Mouse (Mus musculus) MEL (cell line): ENCODE results near the gene Lmnb2. TPM values are rescaled to one million over a fixed set of nuclear protein-coding genes. Genes with fewer than 3 reads are reported as not detected.

Experiments
- DNase-seq: peaks from one replicate; pipeline ENCODE4 v3.0.0; 2011; ENCODE audit warnings: low read depth, low spot score
- H3K27ac ChIP-seq: 2 replicates; pipeline ENCODE4 v1.5.1; 2012; ENCODE audit warnings: low read depth, mild to moderate bottlenecking, control low read depth, low read length, moderate library complexity; ENCODE audit not compliant: control insufficient read depth
- H3K27me3 ChIP-seq, 2 experiments: fragments of 150-350 bp in 1 of 2; sonication (generic) in 1 of 2; 2 replicates each; pipeline ENCODE4 v1.6.1; 2012; ENCODE audit warnings: low read length in 2 of 2, mild to moderate bottlenecking in 2 of 2, improper control_type of control experiment in 1 of 2, moderate library complexity in 1 of 2; ENCODE audit not compliant: insufficient read depth in 2 of 2, control insufficient read depth in 1 of 2
- H3K36me3 ChIP-seq, 2 experiments: 2 replicates each; pipeline ENCODE4 v1.6.1; 2012 to 2014; ENCODE audit warnings: low read length in 2 of 2, improper control_type of control experiment in 1 of 2, inconsistent platforms in 1 of 2, mild to moderate bottlenecking in 1 of 2; ENCODE audit not compliant: insufficient read depth in 2 of 2, control insufficient read depth in 1 of 2
- H3K4me1 ChIP-seq, 2 experiments: fragments of 150-350 bp in 1 of 2; sonication (generic) in 1 of 2; 2 replicates each; pipeline ENCODE4 v1.6.1; 2012; ENCODE audit warnings: low read length in 2 of 2, improper control_type of control experiment in 1 of 2, mild to moderate bottlenecking in 1 of 2; ENCODE audit not compliant: insufficient read depth in 2 of 2, control insufficient read depth in 1 of 2
- H3K4me3 ChIP-seq, 2 experiments: fragments of 150-350 bp in 1 of 2; sonication (generic) in 1 of 2; 2 replicates each; pipeline ENCODE4 v1.5.1; 2012; ENCODE audit warnings: low read depth in 2 of 2, low read length in 2 of 2, mild to moderate bottlenecking in 2 of 2, moderate library complexity in 2 of 2, control low read depth in 1 of 2, improper control_type of control experiment in 1 of 2; ENCODE audit not compliant: control insufficient read depth in 1 of 2, insufficient read depth in 1 of 2
- H3K79me2 ChIP-seq: 2 replicates; pipeline ENCODE4 v1.6.1; 2012; ENCODE audit warnings: mild to moderate bottlenecking, low read length, moderate library complexity; ENCODE audit not compliant: control insufficient read depth, poor library complexity, insufficient read depth
- H3K9ac ChIP-seq: 2 replicates; pipeline ENCODE4 v1.6.1; 2012; ENCODE audit warnings: low read depth, mild to moderate bottlenecking, control low read depth, low read length, moderate library complexity; ENCODE audit not compliant: control insufficient read depth, poor library complexity, severe bottlenecking
- H3K9me3 ChIP-seq: fragments of 150-350 bp; sonication (generic); replicated peaks from 2 replicates; pipeline ENCODE4 v1.6.1; 2012; ENCODE audit warnings: mild to moderate bottlenecking, low read length, improper control_type of control experiment, moderate library complexity; ENCODE audit not compliant: insufficient read depth
- CHD1 ChIP-seq: IDR thresholded peaks from 2 replicates; pipeline ENCODE4 v1.6.1; 2012; ENCODE audit warnings: low read depth, mild to moderate bottlenecking, inconsistent platforms, low read length, improper control_type of control experiment
- CHD2 ChIP-seq: IDR thresholded peaks from 2 replicates; pipeline ENCODE4 v1.6.1; 2011; ENCODE audit warnings: low read length, improper control_type of control experiment
- E2F4 ChIP-seq: IDR thresholded peaks from 2 replicates; pipeline ENCODE4 v1.6.1; 2011; ENCODE audit warnings: low read depth, low read length, improper control_type of control experiment, borderline replicate concordance
- ELF1 ChIP-seq: IDR thresholded peaks from 2 replicates; pipeline ENCODE4 v1.6.1; 2014; ENCODE audit warnings: low read depth, mild to moderate bottlenecking, inconsistent platforms, low read length, improper control_type of control experiment, moderate library complexity
- ETS1 ChIP-seq: IDR thresholded peaks from 2 replicates; pipeline ENCODE4 v1.6.1; 2012; ENCODE audit warnings: low read depth, mild to moderate bottlenecking, inconsistent platforms, low read length, improper control_type of control experiment, moderate library complexity
- GABPA ChIP-seq: IDR thresholded peaks from 2 replicates; pipeline ENCODE4 v1.6.1; 2012; ENCODE audit warnings: low read depth, mild to moderate bottlenecking, inconsistent platforms, low read length, improper control_type of control experiment, moderate library complexity
- GATA1 ChIP-seq: IDR thresholded peaks from 2 replicates; pipeline ENCODE4 v1.6.1; 2011; ENCODE audit warnings: low read depth, low read length, improper control_type of control experiment
- HCFC1 ChIP-seq: IDR thresholded peaks from 2 replicates; pipeline ENCODE4 v1.6.1; 2012; ENCODE audit warnings: low read depth, mild to moderate bottlenecking, inconsistent platforms, low read length, improper control_type of control experiment, moderate library complexity
- JUND ChIP-seq: IDR thresholded peaks from 2 replicates; pipeline ENCODE4 v1.6.1; 2011; ENCODE audit warnings: low read depth, mild to moderate bottlenecking, improper control_type of control experiment, low read length
- KAT2A ChIP-seq: conservative IDR thresholded peaks from 2 replicates; pipeline ENCODE4 v1.6.1; 2012; ENCODE audit warnings: low read depth, low read length, improper control_type of control experiment, inconsistent platforms
- MAFK ChIP-seq: IDR thresholded peaks from 2 replicates; pipeline ENCODE4 v1.6.1; 2011; ENCODE audit warnings: low read depth, mild to moderate bottlenecking, low read length, improper control_type of control experiment, borderline replicate concordance
- MAZ ChIP-seq: IDR thresholded peaks from 2 replicates; pipeline ENCODE4 v1.6.1; 2012; ENCODE audit warnings: low read depth, mild to moderate bottlenecking, inconsistent platforms, low read length, improper control_type of control experiment
- MEF2A ChIP-seq: IDR thresholded peaks from 2 replicates; pipeline ENCODE4 v1.6.1; 2014; ENCODE audit warnings: low read depth, mild to moderate bottlenecking, inconsistent platforms, low read length, improper control_type of control experiment; ENCODE audit not compliant: poor library complexity, insufficient replicate concordance, severe bottlenecking; ENCODE audit errors: extremely low read depth
- MYC ChIP-seq: IDR thresholded peaks from 2 replicates; pipeline ENCODE4 v1.6.1; 2011; ENCODE audit warnings: low read depth, mild to moderate bottlenecking, low read length, improper control_type of control experiment, moderate library complexity
- POLR2AphosphoS2 ChIP-seq: IDR thresholded peaks from 2 replicates; pipeline ENCODE4 v1.6.1; 2011; ENCODE audit warnings: low read length, improper control_type of control experiment
- POLR2AphosphoS5 ChIP-seq: IDR thresholded peaks from 2 replicates; pipeline ENCODE4 v1.6.1; 2012; ENCODE audit warnings: low read depth, borderline replicate concordance, mild to moderate bottlenecking, inconsistent platforms, low read length, moderate library complexity, mixed read lengths
- RAD21 ChIP-seq: IDR thresholded peaks from 2 replicates; pipeline ENCODE4 v1.6.1; 2011; ENCODE audit warnings: mild to moderate bottlenecking, low read depth, low read length, improper control_type of control experiment
- SIN3A ChIP-seq: IDR thresholded peaks from 2 replicates; pipeline ENCODE4 v1.6.1; 2012; ENCODE audit warnings: low read length, improper control_type of control experiment, inconsistent platforms
- SMC3 ChIP-seq: IDR thresholded peaks from 2 replicates; pipeline ENCODE4 v1.6.1; 2011; ENCODE audit warnings: low read depth, low read length, improper control_type of control experiment
- TAL1 ChIP-seq: IDR thresholded peaks from 2 replicates; pipeline ENCODE4 v1.6.1; 2012; ENCODE audit warnings: mild to moderate bottlenecking, inconsistent platforms, low read length, moderate library complexity, mixed read lengths
- TCF12 ChIP-seq: IDR thresholded peaks from 2 replicates; pipeline ENCODE4 v1.6.1; 2014; ENCODE audit warnings: low read depth, mild to moderate bottlenecking, inconsistent platforms, low read length, improper control_type of control experiment, moderate library complexity
- UBTF ChIP-seq: IDR thresholded peaks from 2 replicates; pipeline ENCODE4 v1.6.1; 2012; ENCODE audit warnings: low read depth, mild to moderate bottlenecking, inconsistent platforms, low read length, improper control_type of control experiment, moderate library complexity, borderline replicate concordance; ENCODE audit not compliant: insufficient read depth
- USF1 ChIP-seq: IDR thresholded peaks from 2 replicates; pipeline ENCODE4 v1.6.1; 2014; ENCODE audit warnings: low read depth, mild to moderate bottlenecking, inconsistent platforms, low read length, improper control_type of control experiment, moderate library complexity
- ZC3H11A ChIP-seq: IDR thresholded peaks from 2 replicates; pipeline ENCODE4 v1.6.1; 2012; ENCODE audit warnings: low read depth, mild to moderate bottlenecking, inconsistent platforms, low read length, improper control_type of control experiment
- ZNF384 ChIP-seq: IDR thresholded peaks from 2 replicates; pipeline ENCODE4 v1.6.1; 2012; ENCODE audit warnings: low read depth, mild to moderate bottlenecking, inconsistent platforms, low read length, improper control_type of control experiment
- polyA plus RNA-seq, 2 experiments: library from polyadenylated mRNA; stranded (reverse) in 1 of 2; unstranded in 1 of 2; fragments of >175 nt in 1 of 2; fragments of >200 nt in 1 of 2; gene quantifications; 2 replicates each; pipeline versions ENCODE4 v1.2.1 to v1.2.4; 2012; ENCODE audit warnings: low replicate concordance in 2 of 2, low read depth in 1 of 2; ENCODE audit not compliant: insufficient read length in 2 of 2, insufficient read depth in 1 of 2, missing spikeins in 1 of 2
- total RNA-seq: library from RNA; depleted of rRNA; stranded (reverse); fragments of 300-350 nt; gene quantifications from 2 replicates; pipeline ENCODE4 v1.2.3, GENCODE M21; 2012

The Lmnb2 gene
- total and polyA plus RNA-seq, 3 experiments, result 29.9 to 32.8 TPM; not detected in 1

DNA sequence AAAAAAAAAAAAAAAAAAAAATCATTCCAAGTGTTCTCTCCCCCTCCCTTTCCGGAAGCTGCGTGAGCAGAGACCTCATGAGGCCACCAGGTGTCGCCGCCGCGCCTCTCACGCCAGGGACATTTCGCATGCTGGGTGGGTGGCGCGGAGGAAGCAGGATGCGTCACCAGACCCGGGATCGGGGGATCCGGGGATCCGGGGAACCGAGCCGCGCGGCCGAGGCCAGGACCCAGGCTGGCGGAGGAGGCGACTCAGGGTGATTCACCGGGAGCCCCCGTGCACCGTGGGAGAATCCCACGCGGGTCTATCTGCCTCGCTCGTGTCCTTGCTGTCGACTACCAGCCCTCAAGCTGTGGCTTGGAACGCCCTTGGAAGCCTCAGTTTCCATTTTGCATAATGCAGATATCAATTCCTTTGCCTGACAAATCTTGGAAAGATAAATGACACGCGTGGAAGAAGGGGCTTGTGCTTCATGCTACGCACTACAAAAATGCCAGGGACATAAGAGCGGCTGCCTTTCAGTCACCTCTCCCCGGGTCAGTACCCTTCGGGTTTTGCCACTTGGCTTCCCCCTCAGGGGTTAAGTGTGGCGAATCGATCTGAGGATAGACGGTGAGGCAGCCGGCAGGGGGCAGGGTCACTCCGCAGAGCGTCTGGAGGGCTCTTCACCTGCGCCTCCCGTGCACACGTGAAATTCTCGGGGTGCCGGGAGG lies 10.7 kb upstream of the Lmnb2 start (continued):
- TF ChIP-seq MEF2A (no peak), GABPA (no peak), SIN3A (peak; percentile 75), POLR2AphosphoS5 (no peak), SMC3 (peak; percentile 94), MYC (no peak; the same call in 1 of the 2 replicates), CHD2 (no peak), ELF1 (peak; percentile 88), JUND (no peak), RAD21 (peak; percentile 86), ZC3H11A (peak; percentile 91)

GRCm38 (mm10) chr10:80925472-80925871 lies 7.4 kb upstream of the Lmnb2 start:
- Histone ChIP-seq H3K79me2 (peaks cover 5% of the 10 kb centered on the region; the same call in 1 of the 2 replicates), H3K36me3 (no peaks in the 10 kb centered on the region), H3K4me1 (no peaks in the 10 kb centered on the region), H3K9ac (no peak overlapping the region), H3K27ac (no peak overlapping the region), H3K4me3 (no peak overlapping the region), H3K9me3 (no peaks in the 10 kb centered on the region), H3K27me3 (no peaks in the 10 kb centered on the region)
- no peak for TF ChIP-seq GATA1
- no peak for TF ChIP-seq KAT2A
- no peak for TF ChIP-seq SIN3A
- no peak for TF ChIP-seq HCFC1
- TF ChIP-seq UBTF, result no peak
- no peak for TF ChIP-seq CHD1
- no peak for TF ChIP-seq MAZ
- TF ChIP-seq ETS1, result no peak
- no peak for TF ChIP-seq TAL1
- TF ChIP-seq ZC3H11A, result no peak
- TF ChIP-seq USF1, result no peak
- TF ChIP-seq MAFK, result no peak
- no peak for TF ChIP-seq ZNF384
- TF ChIP-seq RAD21, result no peak
- no peak for TF ChIP-seq TCF12
- TF ChIP-seq E2F4, result no peak
- TF ChIP-seq POLR2AphosphoS2, result no peak
- no peak for DNase-seq
